Mouse (Mus musculus) cerebellum, adult 2 months (tissue): ENCODE measurements at regions not wholly inside any gene's neighbourhood (a gene's known extent, or its start where the extent isn't known, plus 50 kb on each side); places are given as distances from the start of the nearest gene placed in this dataset.

Experiments used
- DNase-seq, 2 experiments: peaks; one replicate each; pipeline ENCODE4 v3.0.0; 2021
- H3K27ac ChIP-seq: fragments of 200-500 bp; 2 replicates; pipeline ENCODE4 v1.5.1; 2012; ENCODE audit warnings: low read length, control low read depth, inconsistent platforms; ENCODE audit not compliant: insufficient read depth
- H3K27me3 ChIP-seq: fragments of 200-500 bp; 2 replicates; pipeline ENCODE4 v1.6.1; 2012; ENCODE audit warnings: inconsistent platforms, mild to moderate bottlenecking, low read length, moderate library complexity; ENCODE audit not compliant: control insufficient read depth, insufficient read depth
- H3K4me1 ChIP-seq: fragments of 200-500 bp; 2 replicates; pipeline ENCODE4 v1.6.1; 2011; ENCODE audit warnings: low read length; ENCODE audit not compliant: control insufficient read depth, insufficient read depth
- H3K4me3 ChIP-seq: fragments of 200-500 bp; replicated peaks from 2 replicates; pipeline ENCODE3; 2011; ENCODE audit warnings: mild to moderate bottlenecking, low read depth, low read length, control low read depth; ENCODE audit not compliant: insufficient read depth
- CTCF ChIP-seq: fragments of 200-500 bp; IDR thresholded peaks from 2 replicates; pipeline ENCODE4 v1.5.1; 2011; ENCODE audit warnings: low read depth, mild to moderate bottlenecking, control low read depth, low read length, moderate library complexity, borderline replicate concordance; ENCODE audit not compliant: insufficient read depth
- POLR2A ChIP-seq: fragments of 200-500 bp; IDR thresholded peaks from 2 replicates; pipeline ENCODE4 v1.6.1; 2011; ENCODE audit warnings: low read length, control low read depth, borderline replicate concordance; ENCODE audit not compliant: insufficient read depth
- WGBS: fragments of 180-500 bp; shearing (Covaris S2); methylation state at CpG from one replicate; pipeline ENCODE4 v1.1.7; 2018; 5-methylcytosine and 5-hydroxymethylcytosine counted together

- H3K27ac ChIP-seq: no peak overlapping the region
- no peak for DNase-seq
- TF ChIP-seq CTCF (no peak), POLR2A (no peak)
- no peaks in the 10 kb centered on the region for H3K27me3 ChIP-seq
- H3K4me1 ChIP-seq: 0 out of 2 replicates have a peak, but pooled peaks cover 7% of the 10 kb centered on the region
- no peak overlapping the region for H3K4me3 ChIP-seq
- 81% methylated on average over 8 of the region's 8 CpGs for WGBS
Measured at GRCm38 (mm10) chr3:105367972-105368371, 84.2 kb upstream of the Kcnd3 start.

- TF ChIP-seq POLR2A (no peak), CTCF (no peak)
- Histone ChIP-seq H3K27me3 (no peaks in the 10 kb centered on the region), H3K4me1 (0 out of 2 replicates have a peak, but pooled peaks cover 2% of the 10 kb centered on the region), H3K27ac (no peak overlapping the region), H3K4me3 (no peak overlapping the region)
- DNase-seq: peak in 1 of 2 experiments; percentile 46
- 43% methylated on average over 6 of the region's 6 CpGs for WGBS
Measured at GRCm38 (mm10) chr3:105372371-105372828, 79.7 kb upstream of the Kcnd3 start.

GRCm38 (mm10) chr3:105374306-105374705, 77.8 kb upstream of the Kcnd3 start:
- DNase-seq: no peak
- TF ChIP-seq POLR2A: no peak
- TF ChIP-seq CTCF: no peak
- Histone ChIP-seq H3K4me1 (0 out of 2 replicates have a peak, but pooled peaks cover 2% of the 10 kb centered on the region), H3K4me3 (no peak overlapping the region), H3K27ac (no peak overlapping the region), H3K27me3 (no peaks in the 10 kb centered on the region)
- 47% methylated on average over 1 of the region's 1 CpGs for WGBS

DNA sequence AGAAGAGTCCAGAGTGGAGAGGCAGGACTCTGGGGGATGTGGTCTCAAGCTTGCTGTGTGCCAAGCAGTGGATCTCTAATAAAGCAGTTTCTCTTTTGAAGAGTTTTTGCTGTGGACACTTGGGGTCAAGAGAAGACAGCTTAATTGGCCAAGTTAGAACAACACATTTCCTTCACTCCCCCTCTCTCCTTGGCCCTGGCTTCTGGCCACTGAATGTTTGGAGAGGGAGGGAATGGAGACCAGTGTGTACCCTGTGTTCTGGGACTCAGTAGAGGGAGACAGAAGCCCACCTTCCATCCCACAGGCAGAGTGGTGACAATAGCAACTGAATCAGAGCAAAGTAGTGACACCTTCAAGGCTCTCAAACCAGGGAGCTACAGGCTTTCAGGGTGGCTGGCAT, 77.3 kb upstream of the Kcnd3 start:
- H3K4me1 ChIP-seq: no peaks in the 10 kb centered on the region
- no peak for DNase-seq
- no peak overlapping the region for H3K27ac ChIP-seq
- no peaks in the 10 kb centered on the region for H3K27me3 ChIP-seq
- TF ChIP-seq CTCF: no peak
- no peak for TF ChIP-seq POLR2A
- no peak overlapping the region for H3K4me3 ChIP-seq

GRCm38 (mm10) chr3:105375383-105375782, 76.7 kb upstream of the Kcnd3 start:
- no peaks in the 10 kb centered on the region for H3K27me3 ChIP-seq
- no peak for TF ChIP-seq POLR2A
- H3K27ac ChIP-seq: no peak overlapping the region
- WGBS: 88% methylated on average over 5 of the region's 5 CpGs
- H3K4me3 ChIP-seq: no peak overlapping the region
- H3K4me1 ChIP-seq: no peaks in the 10 kb centered on the region
- no peak for DNase-seq

DNA sequence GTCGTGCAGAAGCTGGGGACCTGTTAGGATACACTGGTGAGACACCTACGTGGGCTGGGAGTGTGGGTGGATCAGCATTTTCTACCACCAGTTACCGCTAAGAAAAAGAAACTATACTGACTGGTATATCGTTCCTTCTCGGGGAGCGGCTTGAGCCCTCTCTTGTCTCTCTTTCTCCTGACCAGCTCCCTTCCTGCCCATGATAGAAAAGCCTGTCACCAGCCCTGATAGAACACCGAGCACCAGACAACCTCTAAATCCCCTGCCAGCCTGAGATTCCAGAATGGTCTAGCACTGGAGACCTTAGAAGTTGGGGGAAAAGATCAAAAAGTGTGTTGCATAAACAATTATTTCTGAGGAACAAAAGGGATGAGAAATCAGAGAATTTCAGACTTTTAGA, 76.3 kb upstream of the Kcnd3 start:
- 89% methylated on average over 7 of the region's 7 CpGs for WGBS
- no peak overlapping the region for H3K4me3 ChIP-seq
- no peaks in the 10 kb centered on the region for H3K4me1 ChIP-seq
- H3K27me3 ChIP-seq: no peaks in the 10 kb centered on the region
- DNase-seq: no peak
- TF ChIP-seq CTCF (no peak), POLR2A (no peak)
- H3K27ac ChIP-seq: no peak overlapping the region

DNA sequence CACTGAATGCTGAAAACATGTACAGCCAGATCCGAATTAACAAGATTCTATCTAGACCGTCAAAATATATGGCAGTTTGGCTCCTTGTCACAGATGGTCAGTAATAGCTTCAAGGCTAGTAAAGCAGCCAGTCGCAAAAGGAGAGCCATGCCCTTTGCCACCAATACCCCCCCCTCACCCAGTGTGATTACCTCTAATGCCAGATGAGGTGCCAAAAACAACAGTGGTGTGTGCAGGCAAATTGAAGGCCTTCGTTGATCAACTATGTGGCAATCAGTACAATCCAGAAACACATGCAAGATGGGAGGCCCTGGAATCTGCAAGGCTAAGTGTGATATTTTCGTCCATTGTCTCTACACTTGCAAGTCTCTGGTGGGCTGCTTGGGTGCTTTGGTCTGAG, 75.8 kb upstream of the Kcnd3 start:
- TF ChIP-seq POLR2A: no peak
- TF ChIP-seq CTCF: no peak
- Histone ChIP-seq H3K4me1 (no peaks in the 10 kb centered on the region), H3K27ac (no peak overlapping the region), H3K4me3 (no peak overlapping the region), H3K27me3 (no peaks in the 10 kb centered on the region)
- DNase-seq: no peak
- WGBS: 52% methylated on average over 5 of the region's 5 CpGs

- DNase-seq: no peak
- Histone ChIP-seq H3K27me3 (no peaks in the 10 kb centered on the region), H3K4me1 (no peaks in the 10 kb centered on the region), H3K27ac (no peak overlapping the region), H3K4me3 (no peak overlapping the region)
- no peak for TF ChIP-seq POLR2A
- TF ChIP-seq CTCF: no peak
- 82% methylated on average over 4 of the region's 4 CpGs for WGBS
Measured at GRCm38 (mm10) chr3:105380818-105381217, 71.3 kb upstream of the Kcnd3 start.
